Mouse (Mus musculus) spleen, adult 12 weeks (tissue): ENCODE results near the gene Faxc.

Experiments
- DNase-seq: peaks from one replicate; pipeline ENCODE4 v3.0.0; 2022; ENCODE audit warnings: low spot score

The Faxc gene

GRCm38 (mm10) chr4:22029951-22030350 lies 98.8 kb downstream of the Faxc start:
- DNase-seq, result no peak
